Mouse (Mus musculus) macrophage (primary cell): ENCODE measurements around the gene Tbl1xr1. TPM values are rescaled to one million over a fixed set of nuclear protein-coding genes. Genes with fewer than 3 reads are reported as not detected.
A peak's percentile ranks its signal among the peaks of the same experiment; 100 is the strongest.

Experiments
- H3K27ac ChIP-seq: fragments of 350-480 bp; formaldehyde crosslinking; 2 replicates; pipeline ENCODE4 v1.9.0; 2021
- H3K36me3 ChIP-seq: fragments of 350-480 bp; formaldehyde crosslinking; 2 replicates; pipeline ENCODE4 v1.9.0; 2021; ENCODE audit errors: inconsistent target
- H3K4me3 ChIP-seq: fragments of 350-480 bp; formaldehyde crosslinking; 2 replicates; pipeline ENCODE4 v1.9.0; 2021; ENCODE audit errors: inconsistent target
- H3K79me2 ChIP-seq: fragments of 350-480 bp; formaldehyde crosslinking; 2 replicates; pipeline ENCODE4 v1.9.0; 2021; ENCODE audit errors: inconsistent target
- WGBS: methylation state at CpG from one replicate; pipeline ENCODE4 v1.1.7; 2026; ENCODE audit warnings: inconsistent platforms; ENCODE audit not compliant: missing documents; 5-methylcytosine and 5-hydroxymethylcytosine counted together
- polyA plus RNA-seq: library from polyadenylated mRNA; stranded (reverse); fragments of 250-400 nt; gene quantifications from 3 replicates; pipeline ENCODE4 v1.2.4, GENCODE M21; 2018; ENCODE audit warnings: inconsistent platforms

Tbl1xr1 gene
- polyA plus RNA-seq, 1 experiment from 2014 or later: 19.1 TPM

DNA sequence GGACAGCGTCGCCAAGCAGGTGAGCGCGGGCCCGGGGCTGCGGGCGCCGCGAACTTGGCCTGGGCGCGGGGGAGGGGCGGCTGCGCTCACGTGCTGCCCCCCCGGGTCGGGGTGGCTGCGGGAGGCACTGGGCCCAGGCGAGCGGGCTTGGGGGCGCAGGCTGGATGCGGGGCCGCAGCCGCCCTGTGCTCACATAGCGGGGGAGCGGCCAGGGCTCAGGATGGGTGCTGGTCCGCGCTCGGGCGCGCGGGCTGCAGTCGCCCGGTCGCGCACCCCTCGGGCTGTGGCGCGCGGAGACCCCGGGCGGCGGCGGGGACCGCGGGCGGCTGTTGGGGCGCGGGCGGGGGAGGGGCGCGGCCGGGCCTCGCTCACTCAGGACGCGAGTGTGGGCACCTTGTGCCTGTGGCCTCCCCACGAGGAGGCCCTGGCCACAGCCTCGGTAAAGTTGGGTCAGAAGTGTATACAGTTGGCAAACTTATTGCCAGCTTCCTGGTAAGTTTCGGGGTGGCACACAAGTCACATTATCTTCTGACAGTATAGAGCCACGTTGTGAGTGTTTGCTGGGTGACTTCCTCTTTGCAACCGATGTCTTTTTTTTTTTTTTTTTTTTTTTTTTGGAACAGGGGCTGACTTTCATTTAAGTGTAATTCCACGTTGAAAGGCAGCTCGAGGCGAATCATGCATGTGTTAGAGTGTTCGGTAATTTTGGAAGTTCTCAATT is 644 bp downstream of the Tbl1xr1 start:
- Histone ChIP-seq H3K4me3 (peak overlapping the region; percentile 40), H3K79me2 (peaks cover 48% of the 10 kb centered on the region), H3K27ac (peak overlapping the region; percentile 73), H3K36me3 (no peaks in the 10 kb centered on the region)
- 2% methylated on average over 51 of the region's 64 CpGs for WGBS

DNA sequence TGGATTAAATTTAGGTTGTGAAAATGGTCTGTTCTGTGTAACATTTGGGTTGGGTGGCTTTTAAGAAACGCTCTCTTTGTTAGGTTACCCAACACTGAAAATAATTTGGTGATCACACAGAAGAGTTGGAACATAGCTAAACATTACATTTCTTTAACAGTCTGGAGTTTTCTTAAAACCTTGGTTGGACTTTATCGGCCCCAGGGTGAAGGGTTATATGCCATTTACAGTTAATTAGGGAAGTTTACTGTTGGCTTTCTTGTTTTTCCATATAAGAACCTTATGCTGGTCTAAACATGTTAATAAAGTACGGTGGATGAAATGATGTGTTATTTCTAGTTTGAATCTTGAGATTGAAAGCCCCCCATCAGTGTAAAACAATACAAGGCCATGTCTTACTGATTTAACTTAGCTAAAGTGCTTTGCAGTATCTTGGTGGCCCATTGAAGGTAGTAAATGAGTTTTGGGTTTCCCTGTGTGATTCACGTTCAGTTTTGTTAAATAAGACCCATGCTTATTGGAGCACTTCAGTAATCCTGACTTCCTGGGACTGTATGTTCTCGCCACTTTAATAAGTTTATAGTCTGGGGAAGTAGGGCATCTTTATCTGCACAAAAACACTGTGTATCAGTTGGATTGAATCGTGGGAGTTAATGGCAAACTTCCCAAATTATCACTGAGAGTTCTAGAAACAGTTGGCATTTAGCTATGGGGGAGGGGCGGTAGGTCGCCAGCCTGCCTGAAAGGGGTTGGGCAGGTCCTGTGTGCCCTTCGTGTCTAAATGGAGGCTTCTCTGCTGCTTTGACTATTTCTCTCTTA is 1.4 kb downstream of the Tbl1xr1 start:
- H3K4me3 ChIP-seq: peak overlapping the region; percentile 40
- WGBS: 2% methylated on average over 9 of the region's 9 CpGs
- peak overlapping the region; percentile 73 for H3K27ac ChIP-seq
- no peaks in the 10 kb centered on the region for H3K36me3 ChIP-seq
- peaks cover 56% of the 10 kb centered on the region for H3K79me2 ChIP-seq

DNA sequence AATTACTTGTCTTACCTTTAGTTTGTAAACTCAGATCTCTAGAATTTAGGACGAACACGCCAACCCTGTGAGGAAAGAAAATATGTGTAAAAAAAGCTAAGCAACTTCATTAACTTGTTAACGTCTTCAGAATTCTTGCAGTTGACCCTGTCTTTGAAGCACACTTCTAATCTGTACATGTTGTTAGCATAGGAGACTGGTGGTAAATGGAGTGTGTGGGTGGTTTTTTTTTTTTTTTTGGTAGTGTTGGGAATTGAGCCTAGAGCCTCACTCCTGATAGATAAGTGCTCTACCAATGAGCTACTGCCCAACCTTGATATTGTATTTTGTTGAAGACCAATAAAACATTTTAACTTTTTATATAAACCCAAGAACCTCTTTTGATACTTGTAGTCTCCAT is 2.1 kb downstream of the Tbl1xr1 start:
- peak overlapping the region; percentile 40; the same call in 1 of the 2 replicates for H3K4me3 ChIP-seq
- no peaks in the 10 kb centered on the region for H3K36me3 ChIP-seq
- H3K79me2 ChIP-seq: peaks cover 62% of the 10 kb centered on the region
- H3K27ac ChIP-seq: peak overlapping the region; percentile 73; the same call in 1 of the 2 replicates
- WGBS: 58% methylated on average over 3 of the region's 3 CpGs

DNA sequence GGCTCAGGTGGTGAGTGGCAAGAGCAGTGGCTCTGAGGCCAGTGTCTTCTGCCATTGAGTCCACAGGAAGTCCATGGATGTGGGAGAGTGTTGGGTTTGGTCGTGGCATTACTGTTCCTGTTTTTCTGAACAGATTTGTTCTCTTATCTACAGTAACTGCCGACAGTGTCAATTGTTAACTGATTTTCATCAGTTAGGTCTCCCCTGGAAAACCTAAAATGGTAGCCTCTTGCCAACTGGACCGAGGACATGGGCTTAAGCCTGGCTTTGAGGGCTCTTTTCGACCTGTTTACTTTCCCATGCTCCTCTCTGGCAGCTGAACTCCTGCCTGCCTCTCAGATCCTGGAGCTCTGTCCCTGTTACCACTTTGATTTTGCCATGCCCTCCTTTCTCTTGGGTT is 5.4 kb downstream of the Tbl1xr1 start:
- no peak overlapping the region for H3K27ac ChIP-seq
- no peak overlapping the region for H3K4me3 ChIP-seq
- peaks cover 96% of the 10 kb centered on the region for H3K79me2 ChIP-seq
- 35% methylated on average over 4 of the region's 4 CpGs for WGBS
- H3K36me3 ChIP-seq: no peaks in the 10 kb centered on the region

DNA sequence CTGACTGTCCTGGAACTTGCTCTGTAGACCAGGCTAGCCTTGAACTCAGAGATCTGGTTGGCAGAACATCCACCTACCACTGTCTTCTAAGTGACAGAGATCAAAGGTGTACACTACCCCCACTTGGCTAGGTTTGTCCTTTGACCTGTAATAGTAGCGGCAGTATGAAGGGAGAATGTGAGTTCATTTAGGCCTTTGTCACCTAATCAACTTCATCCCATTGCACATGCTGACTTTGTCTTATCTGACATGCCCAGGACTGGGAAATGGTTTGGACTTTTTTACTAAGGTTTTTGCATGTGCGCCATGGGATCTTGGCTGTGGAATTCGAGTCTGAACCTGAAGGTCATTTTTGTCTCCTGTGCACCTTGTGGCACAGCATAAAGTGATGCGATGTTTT is 6.4 kb downstream of the Tbl1xr1 start:
- WGBS: 87% methylated on average over 4 of the region's 4 CpGs
- no peak overlapping the region for H3K27ac ChIP-seq
- H3K36me3 ChIP-seq: no peaks in the 10 kb centered on the region
- H3K79me2 ChIP-seq: peaks cover 100% of the 10 kb centered on the region
- H3K4me3 ChIP-seq: no peak overlapping the region

DNA sequence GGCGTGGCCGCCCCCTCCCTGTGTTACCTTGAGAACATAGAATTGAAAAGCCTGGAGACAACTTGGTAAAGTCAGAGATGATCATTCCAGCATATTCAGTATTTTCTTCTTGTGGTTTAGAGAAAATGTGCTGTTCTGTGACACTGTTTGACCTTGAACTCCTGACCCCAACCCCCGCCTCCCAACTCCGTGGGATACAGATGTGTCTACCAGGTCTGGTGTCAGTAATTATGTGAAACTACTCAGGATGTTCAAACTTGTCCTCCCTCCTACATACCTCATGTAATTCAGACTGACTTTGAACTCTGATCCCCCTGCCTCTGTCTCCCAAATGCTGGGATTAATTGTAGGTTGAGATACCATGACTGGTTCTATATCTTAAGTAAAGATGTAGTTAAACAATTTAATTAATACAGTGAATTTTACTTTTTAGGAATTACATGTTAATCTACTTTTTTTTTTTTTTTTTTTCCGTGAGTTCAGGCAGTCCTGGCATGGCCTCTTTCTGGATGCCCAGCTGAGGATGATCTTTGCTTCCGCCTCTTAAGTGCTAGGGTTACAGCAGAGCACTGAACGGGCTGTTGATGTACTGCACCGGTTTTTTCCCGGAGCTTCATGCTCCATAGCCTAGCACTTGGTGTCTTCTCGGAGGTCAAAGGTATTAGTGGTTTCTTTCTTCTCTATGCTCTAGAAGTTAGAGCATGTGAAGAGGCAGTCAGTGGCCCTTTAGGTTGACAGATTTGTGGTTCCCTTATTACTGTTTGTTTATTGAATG is 8.0 kb downstream of the Tbl1xr1 start:
- 92% methylated on average over 10 of the region's 10 CpGs for WGBS
- no peak overlapping the region for H3K27ac ChIP-seq
- H3K36me3 ChIP-seq: no peaks in the 10 kb centered on the region
- H3K4me3 ChIP-seq: no peak overlapping the region
- peaks cover 100% of the 10 kb centered on the region for H3K79me2 ChIP-seq

DNA sequence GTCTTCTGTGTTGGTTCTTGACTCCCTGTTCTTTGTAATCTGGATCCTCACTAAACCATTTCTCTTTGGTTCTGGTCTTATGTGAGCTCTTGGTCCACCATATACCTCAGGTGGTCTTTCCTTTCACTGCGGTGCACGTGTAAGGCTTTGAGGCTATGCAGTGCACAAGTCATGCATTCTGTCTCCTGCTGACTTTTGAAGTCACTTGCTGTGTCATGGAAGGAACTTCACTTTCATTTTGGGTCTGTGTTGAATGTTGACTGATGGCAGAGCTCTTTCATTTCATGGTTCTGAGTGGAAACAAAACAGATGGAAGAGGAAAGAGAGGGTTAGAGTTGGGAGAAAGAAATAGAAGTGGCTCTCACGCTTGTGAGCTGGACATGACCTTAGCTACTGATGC is 13.4 kb downstream of the Tbl1xr1 start:
- peaks cover 100% of the 10 kb centered on the region for H3K79me2 ChIP-seq
- H3K4me3 ChIP-seq: no peak overlapping the region
- H3K36me3 ChIP-seq: no peaks in the 10 kb centered on the region
- 54% methylated on average over 2 of the region's 3 CpGs for WGBS
- H3K27ac ChIP-seq: peak overlapping the region; percentile 19

DNA sequence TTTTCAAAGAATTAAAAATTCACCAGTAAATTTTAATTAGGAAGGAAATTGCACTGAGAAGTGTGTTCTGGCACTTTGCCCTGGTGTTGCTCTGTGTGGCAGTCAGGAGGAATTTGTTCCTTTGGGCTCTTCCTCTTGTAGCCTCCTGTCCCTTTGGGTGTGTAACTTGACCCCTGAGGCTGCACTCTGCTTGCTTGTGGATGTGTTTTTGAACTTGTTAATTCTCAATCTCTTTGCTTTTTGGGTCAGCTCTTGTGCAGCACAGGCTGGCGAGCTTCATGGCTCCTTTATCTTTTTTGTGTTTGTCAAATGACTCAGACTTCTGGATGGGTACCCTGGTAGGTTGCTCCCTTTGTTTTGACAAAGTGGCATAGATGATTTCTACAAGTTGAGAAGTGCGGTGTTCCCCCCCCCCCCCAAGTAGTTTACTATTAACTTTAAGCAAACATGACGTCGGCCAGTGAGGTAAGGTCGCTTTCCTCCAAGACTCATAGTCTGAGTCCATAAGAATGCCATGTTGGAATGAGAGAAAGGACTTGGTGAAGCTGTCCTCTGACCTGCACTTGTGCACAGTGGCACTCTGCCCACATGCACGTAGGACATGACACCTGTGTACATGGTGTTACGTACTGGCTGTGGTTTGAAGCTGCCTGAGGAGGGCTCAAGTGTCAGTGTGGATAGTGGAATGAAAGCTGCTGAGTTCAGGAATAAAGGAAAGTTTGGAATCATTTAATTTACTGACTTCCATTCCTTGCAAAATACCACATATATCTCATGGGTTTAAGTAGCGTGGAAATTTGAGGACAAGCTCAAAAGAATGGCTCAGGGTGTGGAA is 14.2 kb downstream of the Tbl1xr1 start:
- no peak overlapping the region for H3K4me3 ChIP-seq

DNA sequence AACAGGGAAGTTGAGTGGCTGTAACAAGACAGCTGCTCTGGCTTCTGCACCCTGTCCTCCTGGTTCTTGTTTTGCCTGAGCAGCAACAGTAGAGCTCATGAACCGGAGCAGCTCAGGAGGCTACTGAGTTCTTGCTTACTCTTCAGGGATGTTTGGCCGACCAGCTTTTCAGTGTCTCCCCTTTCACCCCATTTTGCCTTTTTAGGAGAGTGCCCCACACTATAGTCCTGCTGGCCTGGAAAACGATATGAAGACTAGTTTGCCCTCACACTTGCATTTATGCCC is 14.8 kb downstream of the Tbl1xr1 start:
- Histone ChIP-seq H3K79me2 (peaks cover 100% of the 10 kb centered on the region), H3K36me3 (no peaks in the 10 kb centered on the region), H3K27ac (peak overlapping the region; percentile 19; the same call in 1 of the 2 replicates), H3K4me3 (no peak overlapping the region)
- 37% methylated on average over 3 of the region's 3 CpGs for WGBS

More for the DNA sequence above, 14.2 kb downstream of the Tbl1xr1 start:
- WGBS: 66% methylated on average over 8 of the region's 8 CpGs
- Histone ChIP-seq H3K79me2 (peaks cover 100% of the 10 kb centered on the region), H3K36me3 (no peaks in the 10 kb centered on the region), H3K27ac (peak overlapping the region; percentile 19)

DNA sequence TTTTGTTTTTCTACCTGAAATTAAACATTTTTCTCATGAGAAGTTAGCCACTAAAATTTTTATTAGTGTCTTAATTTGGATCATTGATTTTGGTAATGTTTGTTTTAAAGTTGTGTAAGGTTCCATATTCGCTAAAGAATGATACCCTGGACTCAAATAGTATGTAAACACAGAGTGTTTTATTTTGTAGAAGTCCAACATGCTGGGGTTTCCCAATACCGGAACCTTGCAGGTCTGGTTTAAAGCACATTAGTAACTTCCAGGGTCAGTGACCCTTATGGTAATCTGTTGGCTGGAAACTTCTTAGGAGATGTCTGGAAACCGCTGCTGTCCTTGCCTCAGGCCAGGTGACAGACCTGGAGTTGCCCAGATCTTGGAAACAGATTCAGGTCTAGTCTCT is 15.2 kb downstream of the Tbl1xr1 start:
- 83% methylated on average over 3 of the region's 3 CpGs for WGBS
- Histone ChIP-seq H3K4me3 (no peak overlapping the region), H3K79me2 (peaks cover 100% of the 10 kb centered on the region), H3K27ac (peak overlapping the region; percentile 19; the same call in 1 of the 2 replicates), H3K36me3 (no peaks in the 10 kb centered on the region)

DNA sequence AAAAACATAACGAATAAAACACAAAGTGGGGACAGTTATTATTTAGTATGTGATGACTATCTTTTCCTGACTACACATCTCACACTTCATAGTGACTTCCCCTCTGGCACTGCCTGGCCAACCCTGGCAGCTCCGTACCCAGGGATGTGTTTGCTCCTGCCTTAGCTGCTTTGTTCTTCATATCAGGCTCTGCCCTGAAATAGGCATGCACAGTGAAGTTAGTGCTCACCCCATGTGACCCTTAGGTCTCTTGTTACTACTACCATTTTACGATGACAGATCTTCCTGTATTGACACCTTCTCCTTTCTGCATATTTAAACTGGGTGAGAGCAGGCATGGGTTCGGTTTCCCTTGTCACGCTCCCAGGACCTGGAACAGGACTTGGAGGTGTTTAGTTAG is 16.3 kb downstream of the Tbl1xr1 start:
- H3K4me3 ChIP-seq: no peak overlapping the region
- H3K79me2 ChIP-seq: peaks cover 100% of the 10 kb centered on the region
- no peak overlapping the region for H3K27ac ChIP-seq
- no peaks in the 10 kb centered on the region for H3K36me3 ChIP-seq
- WGBS: 68% methylated on average over 5 of the region's 5 CpGs

DNA sequence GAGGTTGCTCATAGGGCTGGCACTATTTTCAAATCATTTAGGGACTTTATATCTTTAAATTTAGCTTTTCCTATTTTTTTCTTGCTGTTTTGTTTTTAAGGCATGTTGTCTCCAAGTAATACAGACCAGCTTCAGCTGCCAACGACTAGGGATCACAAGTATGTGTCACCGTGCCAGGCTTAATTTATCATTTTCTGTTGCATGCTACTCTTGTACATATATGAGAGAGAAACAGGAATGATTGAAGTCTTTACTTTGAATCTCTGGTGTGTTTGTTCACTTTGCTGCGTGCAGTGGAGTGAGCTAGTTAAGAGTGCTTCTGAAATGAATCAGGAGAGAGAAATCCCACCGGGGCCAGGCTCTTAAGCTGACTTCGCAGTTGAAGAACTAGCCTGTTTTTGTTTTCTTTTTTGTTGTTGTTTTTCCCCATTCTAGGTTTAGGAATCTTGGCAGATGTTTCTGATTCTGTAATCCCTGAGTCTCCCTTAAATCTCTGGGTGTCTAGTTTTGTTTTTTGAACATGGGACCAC is 27.6 kb downstream of the Tbl1xr1 start:
- H3K79me2 ChIP-seq: peaks cover 100% of the 10 kb centered on the region
- no peaks in the 10 kb centered on the region for H3K36me3 ChIP-seq
- 91% methylated on average over 5 of the region's 5 CpGs for WGBS
- H3K27ac ChIP-seq: no peak overlapping the region
- H3K4me3 ChIP-seq: no peak overlapping the region

DNA sequence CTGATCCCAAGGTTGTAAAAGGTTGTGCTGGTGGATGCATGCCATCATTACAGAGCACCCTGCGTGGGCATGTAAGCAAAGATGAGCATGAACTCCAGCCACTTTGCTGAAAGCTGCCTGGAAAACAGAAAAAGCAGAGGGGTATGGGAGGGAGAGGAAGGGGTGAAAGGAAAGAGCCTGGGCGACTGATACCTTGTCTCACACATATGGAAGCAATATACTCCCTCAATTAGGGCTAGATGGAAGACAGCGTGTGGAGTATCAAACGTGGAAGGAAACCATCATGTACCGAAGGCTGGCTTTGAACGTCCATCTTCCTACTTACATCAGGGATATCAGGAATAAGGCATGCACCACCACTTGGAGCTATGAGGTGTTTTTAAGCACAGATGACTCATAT is 29.0 kb downstream of the Tbl1xr1 start:
- Histone ChIP-seq H3K27ac (no peak overlapping the region), H3K36me3 (no peaks in the 10 kb centered on the region), H3K4me3 (no peak overlapping the region), H3K79me2 (peaks cover 100% of the 10 kb centered on the region)
- 87% methylated on average over 6 of the region's 6 CpGs for WGBS

DNA sequence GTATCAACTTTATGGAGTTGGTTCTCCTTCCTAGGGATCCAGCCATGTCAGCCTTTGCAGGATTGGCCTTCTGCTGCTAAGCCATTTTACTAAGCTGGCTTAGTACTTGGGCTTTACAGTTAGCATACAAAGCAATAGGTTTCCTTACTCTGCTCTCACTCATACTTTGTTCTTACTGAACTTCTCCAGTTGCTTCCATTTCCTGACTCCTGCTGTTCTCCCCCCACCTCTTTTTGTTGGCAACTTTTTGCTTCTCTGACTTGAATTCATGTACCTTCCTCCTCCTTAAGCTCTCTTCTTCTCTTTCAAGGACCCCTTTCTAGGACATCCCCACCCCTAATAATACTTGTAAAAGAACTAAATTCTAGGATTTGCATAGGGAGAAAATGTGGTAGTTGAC is 31.6 kb downstream of the Tbl1xr1 start:
- peaks cover 100% of the 10 kb centered on the region for H3K79me2 ChIP-seq
- H3K36me3 ChIP-seq: no peaks in the 10 kb centered on the region
- no peak overlapping the region for H3K4me3 ChIP-seq
- no peak overlapping the region for H3K27ac ChIP-seq
